Mouse (Mus musculus): Measurements from ENCODE around the gene Ryr2.
"Not testable (repeated sequence)": the region's sequence is repeated elsewhere in the genome, so short reads cannot be mapped to it uniquely, and the experiment has no call there.

Ryr2 gene

GRCm38 (mm10) chr13:11951951-11952350 lies 154.8 kb downstream of the Ryr2 start:
- in situ Hi-C loops (cut with MboI, MseI): no loop called here

GRCm38 (mm10) chr13:11945740-11946139 lies 161.0 kb downstream of the Ryr2 start:
- in situ Hi-C loops (cut with MboI, MseI): no loop called here

GRCm38 (mm10) chr13:11941724-11942123 lies 165.0 kb downstream of the Ryr2 start:
- in situ Hi-C loops (cut with MboI, MseI): no loop called here

GRCm38 (mm10) chr13:11934297-11935060 lies 172.3 kb downstream of the Ryr2 start:
- in situ Hi-C loops (cut with MboI, MseI): not testable (repeated sequence)

GRCm38 (mm10) chr13:11933334-11933733 lies 173.4 kb downstream of the Ryr2 start:
- in situ Hi-C loops (cut with MboI, MseI): no loop called here

GRCm38 (mm10) chr13:11928709-11929108 lies 178.0 kb downstream of the Ryr2 start:
- in situ Hi-C loops (cut with MboI, MseI): no loop called here

GRCm38 (mm10) chr13:11927727-11928126 lies 179.0 kb downstream of the Ryr2 start:
- in situ Hi-C loops (cut with MboI, MseI): no loop called here

GRCm38 (mm10) chr13:11926720-11927500 lies 179.8 kb downstream of the Ryr2 start:
- in situ Hi-C loops (cut with MboI, MseI): no loop called here

GRCm38 (mm10) chr13:11926215-11926614 lies 180.5 kb downstream of the Ryr2 start:
- in situ Hi-C loops (cut with MboI, MseI): no loop called here

- in situ Hi-C loops (cut with MboI, MseI): no loop called here
These were observed 182.0 kb downstream of the Ryr2 start for GRCm38 (mm10) chr13:11924732-11925131.

GRCm38 (mm10) chr13:11920495-11920894 lies 186.2 kb downstream of the Ryr2 start:
- in situ Hi-C loops (cut with MboI, MseI): no loop called here

GRCm38 (mm10) chr13:11919448-11919847 lies 187.3 kb downstream of the Ryr2 start:
- in situ Hi-C loops (cut with MboI, MseI): no loop called here

- in situ Hi-C loops (cut with MboI, MseI): no loop called here
These were observed 191.1 kb downstream of the Ryr2 start for GRCm38 (mm10) chr13:11915619-11916018.

GRCm38 (mm10) chr13:11914682-11915081 lies 192.1 kb downstream of the Ryr2 start:
- in situ Hi-C loops (cut with MboI, MseI): no loop called here

GRCm38 (mm10) chr13:11912208-11912607 lies 194.5 kb downstream of the Ryr2 start:
- in situ Hi-C loops (cut with MboI, MseI): no loop called here

- in situ Hi-C loops (cut with MboI, MseI): no loop called here
These were observed 198.6 kb downstream of the Ryr2 start for GRCm38 (mm10) chr13:11908123-11908522.

- in situ Hi-C loops (cut with MboI, MseI): no loop called here
These were observed 201.6 kb downstream of the Ryr2 start for GRCm38 (mm10) chr13:11905126-11905525.

GRCm38 (mm10) chr13:11903272-11903671 lies 203.5 kb downstream of the Ryr2 start:
- in situ Hi-C loops (cut with MboI, MseI): no loop called here

- in situ Hi-C loops (cut with MboI, MseI): no loop called here
These were observed 203.9 kb downstream of the Ryr2 start for GRCm38 (mm10) chr13:11902856-11903255.

GRCm38 (mm10) chr13:11900631-11901030 lies 206.1 kb downstream of the Ryr2 start:
- in situ Hi-C loops (cut with MboI, MseI): no loop called here

- in situ Hi-C loops (cut with MboI, MseI): no loop called here
These were observed 211.1 kb downstream of the Ryr2 start for GRCm38 (mm10) chr13:11895631-11896030.

GRCm38 (mm10) chr13:11891739-11892138 lies 215.0 kb downstream of the Ryr2 start:
- in situ Hi-C loops (cut with MboI, MseI): no loop called here

- in situ Hi-C loops (cut with MboI, MseI): no loop called here
These were observed 215.6 kb downstream of the Ryr2 start for GRCm38 (mm10) chr13:11891115-11891514.

Data from T-helper 2 cell (primary cell).